Mouse (Mus musculus) right cerebral cortex, postnatal 10 days (tissue): ENCODE data around the gene Nfix.

Experiments
- DNase-seq, 2 experiments: peaks; one replicate each; pipeline ENCODE4 v3.0.0; 2021; ENCODE audit warnings: low spot score in 2 of 2

Gene Nfix

DNA sequence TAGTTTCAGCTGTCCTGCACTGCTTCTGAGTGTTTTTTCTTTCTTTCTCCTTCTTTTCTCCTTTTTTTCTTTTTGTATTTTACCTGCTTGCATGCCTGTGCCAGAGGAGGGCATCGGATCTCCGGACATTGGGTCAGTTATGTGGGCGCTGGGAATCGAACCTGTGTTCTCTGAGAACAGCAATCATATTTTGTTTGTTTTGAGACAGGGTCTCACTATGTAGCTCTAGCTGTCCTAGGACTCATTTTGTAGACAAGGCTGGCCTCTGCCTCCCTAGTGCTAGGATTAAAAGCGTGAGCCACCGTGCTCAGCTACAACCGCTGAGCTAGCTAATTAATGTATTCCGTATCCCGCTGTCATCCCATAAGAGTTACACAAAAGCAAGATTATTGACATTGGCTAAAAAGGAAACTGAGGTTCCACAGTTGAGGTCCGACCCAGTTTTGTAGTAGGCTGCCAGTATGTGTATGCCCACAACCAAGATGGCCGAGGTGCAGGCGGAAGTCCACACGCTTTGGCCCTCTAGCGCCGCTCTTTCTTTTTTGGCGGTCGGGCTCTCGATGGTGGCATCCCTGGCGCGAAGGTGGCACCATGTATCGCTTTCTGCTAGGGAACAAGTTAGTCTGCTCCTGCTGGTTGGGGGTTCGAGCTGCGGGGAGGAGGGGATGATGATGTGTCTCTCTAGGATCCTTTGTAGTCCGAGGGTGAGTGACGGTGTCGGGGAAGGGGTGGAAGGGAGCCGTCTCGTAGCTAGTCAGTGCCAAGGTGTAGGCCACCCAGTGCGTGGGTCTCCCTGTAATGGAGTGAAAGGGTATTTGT, 135.4 kb downstream of the Nfix start:
- DNase-seq = peak; percentile 92 to 94

DNA sequence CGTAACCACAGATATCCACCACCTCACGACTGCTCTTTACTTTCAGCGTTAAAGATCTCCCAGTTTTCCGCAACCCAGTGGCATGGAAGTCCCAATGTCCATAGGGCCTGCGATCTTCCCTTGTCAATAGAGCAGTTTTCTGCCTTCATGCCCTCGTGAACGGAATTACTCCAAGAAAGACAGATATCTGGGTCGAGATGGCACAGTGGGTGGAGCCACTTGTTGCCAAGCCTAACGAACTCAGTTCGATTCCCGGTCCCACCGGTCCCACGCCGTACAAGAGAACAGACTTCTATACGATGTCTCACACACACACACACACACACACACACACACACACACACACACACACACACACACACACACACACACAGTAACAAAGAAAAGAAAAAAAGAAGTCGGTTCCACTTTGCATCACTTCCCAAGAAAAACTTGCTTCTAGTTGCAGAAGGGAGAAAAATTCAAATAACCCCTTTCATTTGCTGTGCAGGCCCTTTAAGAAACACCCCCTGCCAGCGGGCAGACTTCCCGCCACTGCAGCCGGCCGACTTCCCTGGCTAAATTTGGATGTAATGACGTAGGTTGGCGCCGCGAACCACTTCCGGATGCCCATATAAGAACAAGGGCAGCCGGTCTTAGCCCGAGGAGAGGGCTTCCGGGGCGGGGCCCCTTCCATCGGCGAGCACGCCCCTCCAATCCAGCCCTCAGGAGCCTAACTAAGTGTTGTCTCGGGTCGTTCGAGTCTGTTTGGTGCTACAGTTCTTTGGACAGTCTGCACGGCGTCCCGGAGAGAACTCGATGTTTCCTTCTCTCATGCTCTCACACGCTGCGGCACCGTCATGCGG, 136.4 kb downstream of the Nfix start:
- peak; percentile 97 to 98 for DNase-seq

DNA sequence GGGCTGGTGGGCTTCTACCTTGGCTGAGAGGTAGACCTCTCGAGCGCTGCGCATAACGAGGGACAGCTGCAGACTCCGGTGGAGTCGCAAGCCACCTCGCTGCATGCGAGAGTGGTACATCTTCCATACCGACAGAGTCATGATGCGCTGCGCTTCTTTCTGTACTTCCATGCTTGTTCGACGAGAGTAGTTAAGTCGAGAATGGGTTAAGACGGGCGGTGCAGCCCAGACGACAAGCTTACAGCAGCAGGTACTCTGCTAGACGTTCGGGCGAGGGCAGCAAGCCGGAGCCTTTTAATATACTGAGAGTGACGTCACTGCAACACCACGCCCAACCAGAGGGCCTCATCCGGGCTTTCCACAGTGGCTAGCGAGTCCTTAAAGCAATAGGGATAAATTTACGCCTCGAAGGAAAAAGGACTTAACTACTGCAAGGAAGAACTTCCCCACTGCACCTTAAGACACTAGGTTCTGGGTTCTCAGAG, 137.5 kb downstream of the Nfix start, which contains the start of gene Ier2:
Gene Ier2, minus strand, starts transcription at position 272 of the 485 bp plus-strand sequence.
- peak; percentile 95 to 97 for DNase-seq

DNA sequence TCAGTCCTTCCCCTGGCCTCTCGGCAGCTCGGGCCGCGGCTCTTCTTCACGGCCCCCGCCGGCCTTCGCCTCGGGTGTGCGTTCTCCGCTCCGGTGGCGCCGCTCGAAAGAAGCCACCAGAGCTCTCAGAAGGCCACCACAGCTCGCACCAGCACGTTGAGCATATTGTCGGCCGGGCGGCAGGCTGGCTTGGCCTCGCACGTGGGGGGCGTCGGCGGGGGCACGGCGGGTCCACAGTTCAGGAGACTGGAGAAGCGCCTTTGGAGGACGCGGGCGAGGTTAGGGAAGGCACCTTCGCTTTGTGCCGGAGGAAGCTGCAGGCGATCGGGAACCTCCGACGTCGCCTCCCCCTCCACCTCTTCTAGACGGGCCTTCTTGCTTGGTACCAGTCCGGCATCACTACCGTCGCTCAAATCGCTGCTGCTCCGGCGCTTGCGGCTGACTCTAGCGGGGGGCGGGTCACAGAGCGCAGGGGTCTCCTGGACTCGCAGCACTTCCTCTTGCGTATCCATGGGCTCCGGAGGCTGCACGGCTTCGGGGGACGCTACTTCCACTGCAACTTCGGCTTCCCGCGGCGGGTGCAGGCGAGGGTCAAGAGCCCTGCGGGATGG, 138.1 kb downstream of the Nfix start:
- DNase-seq = peak; percentile 66 to 67

DNA sequence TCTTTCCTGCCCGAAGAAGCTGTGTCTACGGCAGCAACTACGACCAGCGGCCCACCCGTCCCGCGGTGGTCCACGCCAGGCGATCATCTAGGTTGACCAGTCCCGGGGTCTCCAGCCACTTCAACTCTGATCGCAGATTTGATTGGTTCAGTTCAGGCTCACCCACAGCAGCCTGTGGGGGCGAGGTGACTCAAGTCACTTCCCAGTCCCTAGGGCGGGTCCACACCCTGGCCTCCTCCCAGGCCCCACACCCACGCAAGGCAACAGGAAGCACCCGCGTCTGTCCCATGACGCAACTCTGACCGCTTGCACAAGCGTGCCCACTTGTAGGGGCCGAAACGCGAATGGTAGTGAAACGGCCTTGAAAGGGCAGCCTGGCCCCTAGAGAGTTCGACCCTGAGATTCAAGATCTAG, 138.7 kb downstream of the Nfix start:
- peak; percentile 72 to 75 for DNase-seq

DNA sequence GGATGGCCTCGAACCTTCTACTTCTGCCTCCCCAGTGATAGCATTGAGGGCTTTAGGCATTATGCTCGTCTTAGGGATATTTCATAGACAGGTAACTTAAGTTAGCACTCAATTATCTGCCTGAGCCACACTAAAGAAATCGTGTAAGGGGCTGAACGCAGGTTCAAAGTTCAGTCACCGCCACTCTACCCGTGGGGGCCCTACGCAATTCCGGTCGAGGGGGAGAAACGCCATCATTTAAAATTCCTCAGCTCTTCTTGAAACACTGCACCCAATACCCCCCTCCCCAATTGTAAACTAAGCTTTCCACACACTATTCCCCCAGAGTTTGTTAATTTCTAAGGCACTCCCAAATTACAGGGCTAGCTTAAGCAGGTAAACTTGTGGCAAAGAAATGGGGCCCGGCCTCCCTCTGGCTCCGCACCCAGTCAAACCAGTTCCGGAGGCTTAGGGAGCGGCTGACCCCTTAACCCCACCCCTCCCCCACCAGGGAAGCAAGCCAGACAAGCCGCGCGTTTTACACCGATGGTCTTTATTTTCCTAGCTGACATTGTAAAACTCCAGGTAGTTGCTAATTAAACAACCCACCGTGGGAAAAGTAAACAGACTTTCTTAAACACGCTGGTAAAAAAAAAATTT, 139.2 kb downstream of the Nfix start:
- no peak for DNase-seq

DNA sequence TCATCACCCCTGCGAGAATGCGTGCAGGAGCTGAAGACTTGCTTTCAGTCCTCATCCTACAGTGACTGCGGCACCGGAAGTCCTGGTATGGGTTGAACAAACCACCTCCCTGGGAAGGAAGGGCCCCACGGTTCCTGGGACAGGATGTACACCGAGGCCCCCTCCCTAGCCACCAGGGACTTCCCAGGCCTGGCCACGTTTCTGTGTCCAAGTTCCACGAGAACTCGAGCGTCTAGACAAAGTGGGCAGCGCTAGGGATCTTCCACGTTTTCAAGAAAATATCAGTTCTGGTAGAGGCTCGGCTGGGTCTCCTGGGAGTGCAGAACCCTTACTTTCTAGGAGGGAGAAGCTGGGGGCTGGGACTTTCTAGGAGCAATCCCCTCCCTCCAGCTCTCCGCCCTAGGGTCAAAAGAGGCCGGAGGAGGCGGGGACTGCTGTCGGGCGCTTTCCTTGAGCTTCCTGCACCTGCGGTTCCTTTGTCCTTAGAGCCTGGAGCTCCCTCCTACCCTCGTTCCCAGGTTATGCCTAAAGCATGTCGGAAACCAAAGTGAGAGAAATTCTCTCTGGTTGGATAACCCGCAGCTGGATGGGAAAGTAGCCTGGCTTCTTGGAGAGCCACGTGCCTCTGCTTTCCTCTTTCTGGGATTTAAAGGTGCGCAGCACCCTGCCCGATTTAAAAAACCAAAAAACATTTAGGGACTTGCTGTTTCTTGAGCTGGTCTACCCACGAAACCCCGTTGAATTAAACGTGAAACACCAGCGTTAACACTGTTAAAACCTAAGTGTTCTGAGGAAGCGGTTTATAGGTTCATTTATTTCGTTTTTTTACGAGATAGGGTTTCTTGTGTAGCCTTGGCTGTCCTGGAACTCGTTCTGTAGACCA, 140.0 kb downstream of the Nfix start:
- DNase-seq = no peak

DNA sequence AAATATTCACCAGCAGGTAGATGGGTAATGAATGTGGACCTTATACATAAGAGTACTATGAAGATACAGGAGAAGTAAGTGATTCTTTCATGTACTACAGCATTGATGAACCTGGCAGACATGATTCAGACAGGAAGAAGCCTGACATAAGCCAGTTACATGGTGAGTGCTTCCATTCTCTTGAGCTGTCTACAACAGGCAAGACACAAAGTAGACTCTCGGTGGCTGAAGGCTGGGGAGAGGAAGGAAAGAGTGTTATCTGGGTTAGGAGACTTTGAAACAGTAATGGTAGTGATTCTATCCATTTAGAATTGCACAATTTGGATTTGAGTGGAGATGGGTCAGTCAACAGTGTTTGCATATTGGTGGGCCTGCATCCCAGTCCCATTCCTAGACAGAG, 141.2 kb downstream of the Nfix start:
- no peak for DNase-seq

DNA sequence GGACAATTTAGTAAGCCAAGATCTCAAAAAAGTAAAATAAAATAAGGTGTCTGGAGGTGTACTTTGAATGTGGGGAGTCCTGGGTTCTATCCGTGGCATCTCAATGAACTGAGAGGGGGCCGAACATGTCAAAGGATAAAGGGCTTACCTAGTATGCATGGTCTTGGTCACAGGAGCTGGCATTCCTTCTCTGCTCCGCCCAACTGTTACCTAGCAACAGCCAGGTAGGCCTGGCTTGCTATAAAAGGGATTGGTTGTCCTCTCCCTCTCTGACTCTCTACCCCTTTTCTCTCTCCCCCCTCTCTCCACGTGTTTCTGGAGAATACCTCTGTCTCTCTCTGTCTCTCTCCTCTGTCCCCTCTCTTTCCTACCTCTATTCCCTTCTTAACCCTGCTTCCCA, 142.5 kb downstream of the Nfix start:
- no peak for DNase-seq

DNA sequence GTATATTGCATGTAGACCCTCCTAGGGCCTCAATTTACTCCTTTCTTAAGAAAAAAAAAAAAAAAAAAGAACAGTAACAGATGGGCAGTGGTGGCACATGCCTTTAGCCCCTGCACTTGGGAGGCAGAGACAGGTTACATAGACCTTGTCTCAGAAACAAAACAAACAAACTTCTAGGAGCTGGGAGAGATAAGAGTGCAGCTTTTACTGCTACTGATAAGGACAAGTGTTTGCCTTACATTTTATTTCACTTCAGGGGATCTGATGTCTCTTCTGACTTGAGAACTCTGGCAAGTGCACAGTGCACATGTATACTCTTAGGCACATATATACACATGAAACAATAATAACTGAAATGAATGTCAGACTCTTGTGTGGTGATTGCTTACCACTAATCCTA, 142.9 kb downstream of the Nfix start:
- DNase-seq = no peak

DNA sequence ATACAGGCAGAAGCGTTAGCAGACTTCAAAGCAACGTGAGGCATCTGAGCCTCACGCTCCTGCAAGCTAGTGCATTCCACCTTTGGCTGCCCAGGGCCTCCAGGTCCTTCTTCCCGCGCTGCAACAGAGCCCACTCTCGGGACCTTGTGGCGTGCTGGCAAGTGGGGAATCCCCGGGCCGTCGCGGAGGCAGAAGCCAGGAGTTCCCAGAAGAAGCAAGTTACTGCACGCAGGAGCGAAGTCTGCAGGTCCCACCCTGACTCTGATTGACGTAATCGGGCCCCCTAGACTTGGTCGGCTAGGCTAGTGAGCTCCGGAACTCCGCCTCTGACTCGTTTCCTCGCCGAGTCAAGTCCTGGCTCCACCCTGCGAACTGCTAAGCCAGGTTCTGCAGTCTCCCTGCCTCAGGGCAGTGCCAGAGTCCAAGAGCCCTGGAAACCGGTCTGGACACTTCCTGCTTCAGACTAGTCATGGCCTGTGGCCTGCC, 143.5 kb downstream of the Nfix start:
- DNase-seq = no peak

DNA sequence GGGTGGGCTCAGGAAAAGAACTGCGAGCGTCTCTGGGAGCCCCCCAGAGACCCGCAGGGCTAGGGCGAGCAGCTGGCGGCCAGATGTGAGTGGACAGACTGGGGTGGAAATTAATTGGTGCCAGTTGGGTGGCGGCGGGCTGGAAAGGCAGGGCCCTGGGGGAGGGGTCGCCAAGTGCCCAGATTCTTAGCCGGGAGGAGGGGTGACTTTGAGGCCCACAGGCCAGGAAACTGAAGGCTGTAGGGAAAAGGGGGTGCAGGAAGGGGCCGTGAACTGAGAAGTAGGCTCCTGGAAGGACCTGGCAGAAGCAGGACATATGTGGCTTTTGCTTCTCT, 144.0 kb downstream of the Nfix start:
- DNase-seq = no peak

DNA sequence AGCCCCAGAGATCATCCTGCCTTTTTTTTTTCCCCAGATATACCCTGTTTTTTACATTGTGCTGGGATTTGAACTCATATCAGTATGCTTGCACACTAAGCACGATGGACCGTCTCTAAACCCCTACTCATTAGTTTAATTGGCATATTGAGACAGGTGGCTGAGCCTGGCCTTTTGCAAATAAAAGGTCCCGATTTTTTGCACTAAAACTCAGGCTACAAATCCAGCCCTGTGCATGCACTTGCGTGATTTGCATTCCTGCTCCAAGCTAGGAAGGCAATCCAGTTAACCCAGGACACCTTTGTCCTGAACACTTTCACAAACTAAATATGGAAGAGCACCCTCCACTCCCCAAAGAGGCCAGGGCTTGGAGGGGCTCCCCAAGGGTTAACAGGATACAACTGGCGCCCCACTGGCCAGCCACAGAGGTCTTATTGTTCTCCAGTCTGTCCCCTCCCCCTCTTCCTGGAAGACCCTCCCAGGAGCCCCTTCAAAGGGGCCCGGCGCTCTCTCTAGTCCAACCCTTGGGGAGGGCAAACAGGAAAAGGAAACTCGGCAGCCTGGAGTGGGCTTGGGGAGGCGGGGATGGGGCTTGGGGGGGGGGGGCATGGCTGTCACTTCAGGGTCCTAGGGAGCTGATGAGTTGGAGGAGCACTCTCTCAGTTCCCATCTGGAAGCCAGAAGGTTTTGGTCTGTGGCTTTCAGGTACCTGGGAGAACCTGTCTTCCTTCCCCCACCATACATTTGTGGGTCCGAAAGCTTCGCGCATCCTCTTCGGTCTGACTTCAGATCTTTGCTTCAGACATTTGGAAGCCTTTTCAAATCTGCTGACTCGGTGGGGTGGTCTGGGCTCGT, 144.6 kb downstream of the Nfix start:
- DNase-seq = no peak

DNA sequence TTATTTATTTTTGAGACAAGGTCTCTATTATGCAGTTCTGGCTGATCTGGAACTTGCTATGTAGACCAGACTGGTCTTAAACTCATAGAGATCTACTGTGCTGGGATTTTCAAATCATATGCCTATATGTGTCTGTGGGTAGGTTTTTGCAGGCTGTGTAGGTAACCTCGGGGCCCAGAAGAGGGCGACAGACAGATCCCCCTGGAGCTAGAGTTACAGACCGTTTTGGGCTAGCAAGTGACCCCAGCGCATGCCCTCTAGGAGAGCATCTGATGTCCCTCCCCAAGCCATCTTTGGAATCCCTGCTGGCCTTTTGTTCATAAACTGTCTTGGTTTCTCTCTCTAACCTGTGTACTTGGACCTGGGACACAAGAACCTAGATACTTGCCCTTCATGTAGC, 145.5 kb downstream of the Nfix start:
- no peak for DNase-seq

DNA sequence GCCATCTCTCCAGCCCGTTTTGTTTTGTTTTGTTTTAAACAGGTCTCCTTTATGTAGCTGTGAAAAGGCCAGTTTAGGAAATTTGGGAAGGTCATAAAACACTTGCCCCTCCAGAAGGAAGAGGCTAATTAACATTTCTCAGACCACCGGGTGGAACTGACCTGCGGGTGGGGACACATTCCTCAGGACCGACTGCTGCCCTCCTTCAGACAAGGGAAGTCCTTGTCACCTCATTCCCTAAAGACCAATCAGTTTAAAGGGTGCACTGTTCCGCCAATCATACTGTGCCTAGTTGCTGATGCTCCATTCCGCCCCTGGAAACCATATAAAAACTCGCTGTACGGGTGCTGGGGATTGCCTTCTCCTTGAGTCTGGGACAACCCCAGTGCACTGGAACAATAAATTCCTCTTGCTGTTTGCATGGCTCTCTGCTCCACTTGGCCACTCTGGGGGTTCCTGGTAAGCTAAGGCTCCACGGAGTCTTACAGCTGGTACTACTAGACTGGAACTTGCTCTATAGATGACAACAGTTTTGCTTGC, 147.0 kb downstream of the Nfix start:
- DNase-seq = no peak

DNA sequence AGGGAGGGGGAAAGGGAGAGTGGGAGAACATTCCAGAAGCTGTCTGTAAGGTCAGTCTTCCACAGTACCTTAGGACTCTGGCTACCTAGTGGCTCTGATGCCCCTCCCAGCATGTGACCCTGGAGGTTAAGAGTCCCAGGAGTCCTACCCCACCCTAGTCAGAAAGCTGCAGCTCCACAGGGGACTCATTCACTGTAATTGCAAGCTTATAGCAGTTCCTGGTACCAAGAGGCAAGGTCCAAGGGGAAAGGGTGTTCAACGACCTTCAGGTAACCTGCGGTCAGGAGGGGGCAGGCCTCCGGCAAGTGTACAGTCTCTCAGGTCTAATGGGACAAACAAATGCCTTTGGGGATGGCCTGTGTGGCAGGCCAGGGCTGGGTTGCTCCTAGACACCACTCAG, 149.9 kb downstream of the Nfix start:
- DNase-seq = no peak
